Mouse (Mus musculus) embryonic facial prominence, embryonic 11.5 days (tissue): ENCODE measurements around the gene Ndufs3. TPM values are rescaled to one million over a fixed set of nuclear protein-coding genes. Genes with fewer than 3 reads are reported as not detected.
A peak's percentile ranks its signal among the peaks of the same experiment; 100 is the strongest.

Experiments used
- ATAC-seq: fragments of 200-750 bp; cut with Nextera tagmentation; replicated peaks from 2 replicates; pipeline ENCODE4 v1.8.0; 2017; ENCODE audit warnings: low read depth; ENCODE audit not compliant: insufficient number of reproducible peaks, low FRiP score, low TSS enrichment
- DNase-seq: peaks from one replicate; pipeline ENCODE4 v3.0.0-alpha.2; 2015; ENCODE audit warnings: low spot score
- H3K27ac ChIP-seq: fragments of 300-500 bp; sonication (generic); replicated peaks from 2 replicates; pipeline ENCODE4 v1.5.1; 2014; ENCODE audit warnings: mild to moderate bottlenecking, low read depth, low read length, control low read depth
- H3K27me3 ChIP-seq: fragments of 300-500 bp; sonication (generic); 2 replicates; pipeline ENCODE4 v1.6.1; 2014; ENCODE audit warnings: mild to moderate bottlenecking, low read length, moderate library complexity, mixed read lengths; ENCODE audit not compliant: control insufficient read depth, insufficient read depth
- H3K36me3 ChIP-seq: fragments of 300-500 bp; sonication (generic); replicated peaks from 2 replicates; pipeline ENCODE4 v1.6.1; 2014; ENCODE audit warnings: low read depth, mild to moderate bottlenecking, low read length, moderate library complexity, mixed read lengths; ENCODE audit not compliant: control insufficient read depth, insufficient read depth
- H3K4me1 ChIP-seq: fragments of 300-500 bp; sonication (generic); 2 replicates; pipeline ENCODE4 v1.6.1; 2014; ENCODE audit warnings: low read length, mixed read lengths; ENCODE audit not compliant: control insufficient read depth, insufficient read depth
- H3K4me2 ChIP-seq: fragments of 300-500 bp; sonication (generic); 2 replicates; pipeline ENCODE4 v1.6.1; 2014; ENCODE audit warnings: low read depth, mild to moderate bottlenecking, control low read depth, low read length, moderate library complexity
- H3K4me3 ChIP-seq: fragments of 300-500 bp; sonication (generic); 2 replicates; pipeline ENCODE4 v1.5.1; 2014; ENCODE audit warnings: low read depth, low read length, control low read depth
- H3K9ac ChIP-seq: fragments of 300-500 bp; sonication (generic); replicated peaks from 2 replicates; pipeline ENCODE4 v1.6.1; 2014; ENCODE audit warnings: mild to moderate bottlenecking, control low read depth, low read length
- H3K9me3 ChIP-seq: fragments of 300-500 bp; sonication (generic); replicated peaks from 2 replicates; pipeline ENCODE4 v1.6.1; 2016; ENCODE audit warnings: mild to moderate bottlenecking, low read length, inconsistent platforms, mixed read lengths; ENCODE audit not compliant: control insufficient read depth
- WGBS: fragments of 180-500 bp; shearing (Covaris S2); extraction: QIAGEN DNeasy Blood & Tissue Kit; methylation state at CpG from one replicate; pipeline ENCODE4 v1.1.7; 2014; 5-methylcytosine and 5-hydroxymethylcytosine counted together
- polyA plus RNA-seq: library from polyadenylated mRNA; unstranded; fragments of >200 nt; fragmentation: Nextera tagmentation; extraction: Ambion mirVana; gene quantifications from 2 replicates; pipeline ENCODE4 v1.2.1, GENCODE M21; 2014

Ndufs3 gene
- polyA plus RNA-seq, 1 experiment from 2014 or later: 227 TPM

DNA sequence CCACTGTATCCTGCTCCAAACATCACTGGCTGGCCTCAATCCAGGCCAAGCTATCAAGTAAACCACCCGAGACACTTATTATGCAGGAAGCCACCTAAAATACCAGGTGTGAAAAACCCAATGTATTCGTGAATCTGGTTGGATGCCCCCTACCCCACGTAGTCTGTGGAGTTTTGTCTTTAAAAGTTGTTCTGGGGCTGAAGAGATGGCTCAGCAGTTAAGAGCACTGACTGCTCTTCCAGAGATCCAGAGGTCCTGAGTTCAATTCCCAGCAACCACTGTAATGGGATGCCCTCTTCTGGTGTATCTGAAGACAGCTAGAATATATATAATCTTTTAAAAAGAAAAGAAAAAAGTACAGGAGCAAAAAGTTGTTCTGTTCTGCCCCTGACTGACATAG is 33.7 kb upstream of the Ndufs3 start:
- WGBS: 71% methylated on average over 3 of the region's 3 CpGs
- no peaks in the 10 kb centered on the region for H3K27me3 ChIP-seq
- H3K9ac ChIP-seq: no peak overlapping the region
- no peak overlapping the region for H3K27ac ChIP-seq
- H3K36me3 ChIP-seq: no peaks in the 10 kb centered on the region
- no peak for DNase-seq
- no peaks in the 10 kb centered on the region for H3K4me1 ChIP-seq
- H3K4me2 ChIP-seq: no peak overlapping the region
- no peak overlapping the region for H3K4me3 ChIP-seq
- no peaks in the 10 kb centered on the region for H3K9me3 ChIP-seq
- no peak for ATAC-seq

DNA sequence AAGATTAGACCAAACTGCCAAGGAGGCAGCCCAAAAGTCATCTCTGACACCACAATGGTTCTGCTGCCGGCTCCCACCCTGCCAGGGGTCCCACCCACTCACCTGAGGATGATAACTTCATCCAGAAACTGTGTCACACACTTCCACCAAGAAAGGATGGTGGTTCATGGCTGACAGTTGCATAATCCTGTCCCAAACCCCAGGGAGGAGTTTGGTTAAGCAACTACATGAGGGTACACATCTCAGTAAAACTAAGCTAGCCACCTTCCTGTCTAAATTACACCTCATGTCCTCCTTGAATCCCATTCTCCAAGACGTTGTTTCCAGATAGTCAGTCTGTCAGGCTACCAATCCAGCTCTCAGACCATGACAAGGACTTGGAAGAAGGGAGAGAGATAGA is 27.6 kb upstream of the Ndufs3 start:
- Histone ChIP-seq H3K4me3 (no peak overlapping the region), H3K27me3 (no peaks in the 10 kb centered on the region), H3K4me2 (no peak overlapping the region), H3K4me1 (no peaks in the 10 kb centered on the region), H3K9me3 (no peaks in the 10 kb centered on the region), H3K36me3 (no peaks in the 10 kb centered on the region), H3K27ac (no peak overlapping the region), H3K9ac (no peak overlapping the region)
- DNase-seq: no peak
- 76% methylated on average over 2 of the region's 2 CpGs for WGBS
- no peak for ATAC-seq

DNA sequence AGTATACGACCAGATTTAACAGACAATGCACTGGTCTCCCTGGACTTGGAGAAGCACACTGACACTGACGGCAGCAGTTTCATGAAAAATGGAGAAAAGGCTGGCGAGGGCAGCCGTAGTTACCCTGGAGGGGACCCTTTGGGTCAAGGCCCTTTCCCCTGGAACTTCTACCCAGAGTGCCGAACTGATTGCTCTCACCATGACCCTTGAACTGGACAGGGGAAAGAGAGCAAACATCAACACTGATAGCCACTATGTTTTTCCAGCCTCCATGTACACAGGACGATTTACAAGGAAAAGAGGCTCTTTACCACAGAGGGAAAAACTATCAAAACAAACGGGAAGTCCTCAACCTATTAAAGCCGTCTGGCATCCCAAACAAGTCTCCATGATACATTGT is 27.2 kb upstream of the Ndufs3 start:
- ATAC-seq (no peak), DNase-seq (no peak)
- H3K9ac ChIP-seq: no peak overlapping the region
- no peaks in the 10 kb centered on the region for H3K4me1 ChIP-seq
- H3K4me3 ChIP-seq: no peak overlapping the region
- no peaks in the 10 kb centered on the region for H3K27me3 ChIP-seq
- no peak overlapping the region for H3K4me2 ChIP-seq
- H3K36me3 ChIP-seq: no peaks in the 10 kb centered on the region
- no peaks in the 10 kb centered on the region for H3K9me3 ChIP-seq
- 70% methylated on average over 8 of the region's 8 CpGs for WGBS
- H3K27ac ChIP-seq: no peak overlapping the region

DNA sequence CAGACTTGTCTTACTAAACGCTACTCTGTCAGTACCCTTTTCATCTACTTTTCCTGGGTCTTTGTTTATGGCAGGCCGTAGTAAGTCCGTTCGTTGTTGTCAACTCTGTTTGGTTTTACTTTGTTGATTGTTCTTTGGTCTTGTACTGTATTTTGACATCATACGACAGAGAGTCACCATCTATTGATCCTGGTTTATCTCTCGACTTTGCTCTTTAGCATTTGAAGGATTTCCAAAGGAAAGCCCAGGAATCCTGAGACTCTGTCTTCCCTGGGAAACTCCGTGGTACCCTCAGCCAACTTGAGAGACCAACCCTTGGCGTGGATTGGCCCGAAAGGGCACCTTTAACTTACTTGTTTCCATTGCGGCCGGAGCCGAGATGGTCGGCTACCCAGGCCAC is 23.9 kb upstream of the Ndufs3 start:
- 83% methylated on average over 13 of the region's 13 CpGs for WGBS
- H3K4me1 ChIP-seq: no peaks in the 10 kb centered on the region
- H3K9me3 ChIP-seq: no peaks in the 10 kb centered on the region
- no peak for DNase-seq
- no peaks in the 10 kb centered on the region for H3K27me3 ChIP-seq
- H3K27ac ChIP-seq: no peak overlapping the region
- no peak overlapping the region for H3K4me3 ChIP-seq
- no peaks in the 10 kb centered on the region for H3K36me3 ChIP-seq
- H3K4me2 ChIP-seq: no peak overlapping the region
- no peak for ATAC-seq
- no peak overlapping the region for H3K9ac ChIP-seq

DNA sequence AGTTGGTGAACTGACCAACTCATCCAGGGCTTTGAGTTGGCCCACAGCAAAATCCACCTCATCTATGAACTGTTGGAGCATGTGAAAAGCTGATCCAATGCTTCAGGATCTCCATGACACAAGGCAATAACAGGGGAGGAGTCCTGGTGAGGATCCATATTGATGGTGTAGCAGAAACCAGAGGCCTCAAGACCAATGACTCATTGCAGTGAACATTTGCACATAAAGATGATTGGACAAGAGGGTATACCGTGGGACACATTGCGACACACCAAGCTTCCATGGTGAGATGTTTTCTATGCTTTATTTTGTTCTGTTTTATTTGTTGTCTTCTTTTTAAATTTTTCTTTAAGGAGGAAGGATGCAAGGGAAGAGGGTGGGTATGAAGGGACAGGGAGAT is 18.0 kb upstream of the Ndufs3 start:
- no peak overlapping the region for H3K9ac ChIP-seq
- no peak overlapping the region for H3K4me2 ChIP-seq
- H3K4me3 ChIP-seq: no peak overlapping the region
- no peaks in the 10 kb centered on the region for H3K27me3 ChIP-seq
- no peaks in the 10 kb centered on the region; the same call in 1 of the 2 replicates for H3K4me1 ChIP-seq
- H3K27ac ChIP-seq: no peak overlapping the region
- ATAC-seq: no peak
- no peaks in the 10 kb centered on the region for H3K36me3 ChIP-seq
- WGBS: 97% methylated on average over 2 of the region's 2 CpGs
- DNase-seq: no peak
- no peaks in the 10 kb centered on the region for H3K9me3 ChIP-seq

DNA sequence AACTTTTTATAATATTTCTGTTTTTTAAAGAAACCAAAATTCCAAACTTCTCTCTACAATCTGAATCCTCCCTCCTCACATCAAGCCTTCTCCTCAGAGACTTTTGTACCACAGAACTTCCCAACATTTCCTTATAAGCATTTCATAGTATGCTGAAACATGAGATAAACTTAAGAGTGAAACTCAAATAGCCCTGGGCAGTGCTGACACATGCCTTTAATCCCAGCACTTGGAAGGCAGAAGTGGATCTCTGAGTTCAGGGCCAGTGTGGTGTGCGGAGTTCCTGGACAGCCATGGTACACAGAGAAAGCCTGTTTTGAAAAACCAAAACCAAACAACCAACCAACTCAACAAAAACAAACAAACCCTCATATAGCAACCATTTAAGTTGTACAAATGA is 16.6 kb upstream of the Ndufs3 start:
- 71% methylated on average over 1 of the region's 1 CpGs for WGBS
- H3K4me3 ChIP-seq: no peak overlapping the region
- no peaks in the 10 kb centered on the region for H3K9me3 ChIP-seq
- no peaks in the 10 kb centered on the region for H3K36me3 ChIP-seq
- no peaks in the 10 kb centered on the region for H3K27me3 ChIP-seq
- no peaks in the 10 kb centered on the region; the same call in 1 of the 2 replicates for H3K4me1 ChIP-seq
- H3K4me2 ChIP-seq: no peak overlapping the region
- no peak overlapping the region for H3K9ac ChIP-seq
- DNase-seq (peak; percentile 18), ATAC-seq (no peak)
- no peak overlapping the region for H3K27ac ChIP-seq

DNA sequence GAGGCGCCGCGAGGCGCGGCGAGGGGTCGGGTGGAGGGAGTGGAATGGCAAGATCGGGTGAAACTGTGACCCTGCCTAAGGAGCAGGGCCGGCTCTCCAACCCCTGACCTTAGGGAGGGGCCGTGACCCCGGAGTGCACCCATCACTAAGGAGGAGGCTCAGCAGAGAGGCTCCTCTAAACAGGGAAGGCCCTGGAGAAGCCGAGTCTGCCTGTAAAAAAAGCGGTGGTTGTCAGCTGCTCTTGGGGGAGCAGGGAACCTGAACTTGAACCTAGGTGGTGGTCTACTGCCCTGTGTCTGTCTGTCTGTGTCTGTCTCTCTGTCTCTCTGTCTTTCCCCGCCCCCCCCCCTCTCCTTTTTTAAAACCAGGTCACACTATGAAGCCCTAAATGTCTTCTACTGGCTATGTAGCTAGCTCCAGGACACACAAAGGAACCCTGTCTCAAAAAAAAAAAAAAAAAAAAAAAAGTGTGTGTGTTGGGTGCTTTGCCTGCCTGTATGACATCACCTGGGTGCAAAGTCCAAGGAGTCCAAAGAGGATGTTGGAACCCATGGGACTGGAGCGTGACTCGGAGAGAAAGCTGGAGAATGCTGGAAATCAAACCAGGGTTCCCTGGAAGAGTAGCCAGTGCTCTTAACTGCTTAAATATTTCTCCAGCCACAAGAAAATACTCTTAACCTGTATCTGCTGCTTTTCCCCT is 13.5 kb upstream of the Ndufs3 start:
- Histone ChIP-seq H3K27ac (peak overlapping the region; percentile 86), H3K9ac (peak overlapping the region; percentile 99), H3K4me2 (peak overlapping the region; percentile 87), H3K4me1 (no peaks in the 10 kb centered on the region; the same call in 1 of the 2 replicates), H3K4me3 (peak overlapping the region; percentile 70), H3K27me3 (no peaks in the 10 kb centered on the region), H3K9me3 (no peaks in the 10 kb centered on the region), H3K36me3 (no peaks in the 10 kb centered on the region; the same call in 1 of the 2 replicates)
- 12% methylated on average over 16 of the region's 16 CpGs for WGBS
- no peak for DNase-seq
- ATAC-seq: peak; percentile 72

DNA sequence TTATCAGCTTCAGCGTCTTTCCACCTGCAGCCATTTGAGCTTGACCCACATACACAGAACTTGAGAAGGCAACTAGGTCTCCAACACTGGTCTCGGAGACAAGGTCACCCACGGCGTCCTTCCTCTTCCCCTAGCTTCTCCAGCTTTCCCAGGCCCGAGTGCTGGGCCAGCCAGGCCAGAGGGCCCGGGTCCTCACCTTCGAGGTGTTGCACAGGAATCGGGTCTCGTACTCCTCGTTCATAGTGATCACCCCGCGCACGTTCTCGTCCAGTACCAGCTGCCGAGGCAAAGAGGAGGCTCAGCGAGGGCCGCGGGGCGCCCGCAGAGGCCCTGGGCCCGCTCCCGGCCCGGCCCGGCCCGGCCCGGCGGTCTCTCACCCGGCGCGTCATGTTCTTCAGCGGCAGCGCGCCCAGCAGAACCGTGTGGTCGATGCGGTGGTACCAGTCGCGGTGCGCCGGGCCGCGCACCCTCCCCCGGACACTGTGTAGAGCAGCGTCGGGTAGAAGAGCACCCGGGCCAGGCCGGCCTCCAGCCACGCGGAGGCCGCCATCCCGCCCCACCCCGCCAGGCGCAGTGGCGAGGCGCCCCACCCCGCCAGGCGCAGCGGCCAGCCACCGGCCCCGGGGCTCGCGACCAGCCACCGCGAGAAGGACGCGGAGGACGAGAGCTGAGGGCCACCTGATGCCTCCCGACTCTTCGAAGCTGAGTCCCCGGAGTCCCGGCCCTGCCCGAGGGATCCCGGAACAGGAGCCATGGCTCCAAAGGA is 12.8 kb upstream of the Ndufs3 start:
- H3K27me3 ChIP-seq: no peaks in the 10 kb centered on the region
- peak overlapping the region; percentile 87 for H3K4me2 ChIP-seq
- peak; percentile 73 for DNase-seq
- no peaks in the 10 kb centered on the region; the same call in 1 of the 2 replicates for H3K4me1 ChIP-seq
- ATAC-seq: peak; percentile 85
- WGBS: 1% methylated on average over 65 of the region's 73 CpGs
- H3K9ac ChIP-seq: peak overlapping the region; percentile 99
- H3K27ac ChIP-seq: peak overlapping the region; percentile 86
- peak overlapping the region; percentile 70 for H3K4me3 ChIP-seq
- no peaks in the 10 kb centered on the region for H3K9me3 ChIP-seq
- H3K36me3 ChIP-seq: no peaks in the 10 kb centered on the region; the same call in 1 of the 2 replicates
